Mouse (Mus musculus) neural tube, embryonic 13.5 days (tissue): ENCODE measurements around the gene Tpr. TPM values are rescaled to one million over a fixed set of nuclear protein-coding genes. Genes with fewer than 3 reads are reported as not detected.

Experiments
- ATAC-seq: fragments of 200-750 bp; cut with Nextera tagmentation; 2 replicates; pipeline ENCODE4 v1.8.0; 2017; ENCODE audit warnings: low read depth, mild to moderate bottlenecking, moderate TSS enrichment, moderate library complexity
- H3K27ac ChIP-seq: fragments of 300-500 bp; sonication (generic); replicated peaks from 2 replicates; pipeline ENCODE4 v1.5.1; 2015; ENCODE audit warnings: moderate library complexity, mild to moderate bottlenecking, inconsistent platforms
- H3K27me3 ChIP-seq: fragments of 300-500 bp; sonication (generic); 2 replicates; pipeline ENCODE4 v1.6.1; 2015; ENCODE audit warnings: mild to moderate bottlenecking, inconsistent platforms
- H3K36me3 ChIP-seq: fragments of 300-500 bp; sonication (generic); 2 replicates; pipeline ENCODE4 v1.6.1; 2015; ENCODE audit warnings: mild to moderate bottlenecking, inconsistent platforms
- H3K4me1 ChIP-seq: fragments of 300-500 bp; sonication (generic); replicated peaks from 2 replicates; pipeline ENCODE4 v1.6.1; 2015; ENCODE audit warnings: inconsistent platforms
- H3K4me2 ChIP-seq: fragments of 300-500 bp; sonication (generic); 2 replicates; pipeline ENCODE4 v1.6.1; 2015; ENCODE audit warnings: inconsistent platforms, mild to moderate bottlenecking, moderate library complexity
- H3K4me3 ChIP-seq: fragments of 300-500 bp; sonication (generic); 2 replicates; pipeline ENCODE4 v1.5.1; 2015; ENCODE audit warnings: mild to moderate bottlenecking, inconsistent platforms
- H3K9ac ChIP-seq: fragments of 300-500 bp; sonication (generic); 2 replicates; pipeline ENCODE4 v1.6.1; 2015; ENCODE audit warnings: moderate library complexity, mild to moderate bottlenecking, inconsistent platforms
- H3K9me3 ChIP-seq: fragments of 300-500 bp; sonication (generic); 2 replicates; pipeline ENCODE4 v1.6.1; 2016; ENCODE audit warnings: inconsistent platforms
- WGBS: fragments of 180-500 bp; shearing (Covaris S2); methylation state at CpG from one replicate; pipeline ENCODE4 v1.1.7; 2015; 5-methylcytosine and 5-hydroxymethylcytosine counted together
- polyA plus RNA-seq: library from polyadenylated mRNA; unstranded; fragments of >200 nt; fragmentation: Nextera tagmentation; extraction: Ambion mirVana; gene quantifications from 2 replicates; pipeline ENCODE4 v1.2.1, GENCODE M21; 2015

Tpr gene
- polyA plus RNA-seq: 132 and 147 TPM in 2 replicates

DNA sequence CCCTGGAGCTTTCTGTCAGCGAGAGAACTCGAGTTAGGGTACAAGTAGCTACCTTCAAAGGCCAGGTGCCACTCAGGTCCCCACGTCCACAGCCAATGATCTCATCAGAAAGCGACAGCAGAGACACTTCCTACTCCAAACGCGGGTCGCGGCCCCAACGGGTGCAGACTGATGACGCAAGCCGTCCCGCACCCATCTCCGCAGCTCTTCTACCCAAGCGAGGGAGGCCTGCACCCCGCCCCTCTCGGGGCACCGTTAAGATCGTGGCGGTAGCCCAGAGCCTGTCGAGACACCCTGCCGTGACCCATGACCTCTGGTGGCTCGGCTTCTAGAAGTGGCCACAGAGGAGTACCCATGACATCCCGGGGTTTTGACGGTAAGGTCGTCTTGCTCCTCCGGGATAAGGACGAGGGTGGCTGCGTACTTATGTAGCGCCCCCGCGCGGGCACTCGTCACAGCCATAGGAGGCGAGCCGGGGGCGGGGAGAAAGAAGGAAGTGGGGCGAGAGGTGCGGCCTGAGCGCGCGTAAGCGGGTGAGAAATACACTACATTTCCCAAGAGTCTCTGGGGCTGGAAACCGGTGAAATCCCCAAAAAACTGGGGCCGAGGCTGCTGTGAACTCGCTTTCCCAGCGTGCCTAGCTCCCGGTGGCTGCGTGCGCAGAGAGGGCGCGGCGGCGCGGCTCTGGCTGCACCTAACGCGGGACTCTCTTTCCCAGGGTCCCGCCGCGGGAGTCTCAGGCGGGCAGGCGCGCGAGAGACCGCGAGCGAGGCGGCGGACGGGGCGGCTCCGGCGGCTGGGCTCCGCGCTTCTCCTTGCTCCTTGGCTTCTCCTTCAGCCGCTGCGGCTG lies at the start of gene Tpr, which contains the start of gene Odr4:
Gene Tpr (plus strand): TSS at position 201 of the 850 bp plus-strand sequence.
Gene Odr4 (minus strand): TSS at position 443 of the 850 bp plus-strand sequence.
- H3K36me3 ChIP-seq: peaks cover 43% of the 10 kb centered on the region
- peak within 1 kb of the TSS; percentile 91 for H3K27ac ChIP-seq
- H3K4me1 ChIP-seq: peaks cover 11% of the 10 kb centered on the region
- ATAC-seq: peak; percentile 98
- peak within 1 kb of the TSS; percentile 68 for H3K4me2 ChIP-seq
- H3K27me3 ChIP-seq: no peaks in the 10 kb centered on the region
- H3K9me3 ChIP-seq: no peaks in the 10 kb centered on the region
- H3K9ac ChIP-seq: peak within 1 kb of the TSS; percentile 85
- peak within 1 kb of the TSS; percentile 79 for H3K4me3 ChIP-seq
- under 1% methylated on average over 76 of the region's 76 CpGs for WGBS

- Histone ChIP-seq H3K36me3 (peaks cover 40% of the 10 kb centered on the region), H3K4me3 (no peak overlapping the region), H3K4me1 (no peaks in the 10 kb centered on the region), H3K27ac (no peak overlapping the region), H3K9ac (no peak overlapping the region), H3K27me3 (no peaks in the 10 kb centered on the region), H3K9me3 (no peaks in the 10 kb centered on the region), H3K4me2 (no peak overlapping the region)
- 90% methylated on average over 1 of the region's 1 CpGs for WGBS
- ATAC-seq: no peak
Measured at GRCm38 (mm10) chr1:150360864-150361263, 31.8 kb upstream of the Tpr start.

GRCm38 (mm10) chr1:150372895-150373294 lies 19.7 kb upstream of the Tpr start:
- H3K4me3 ChIP-seq: no peak overlapping the region
- no peaks in the 10 kb centered on the region for H3K9me3 ChIP-seq
- no peak overlapping the region for H3K27ac ChIP-seq
- H3K4me1 ChIP-seq: no peaks in the 10 kb centered on the region
- peaks cover 20% of the 10 kb centered on the region for H3K36me3 ChIP-seq
- ATAC-seq: no peak
- no peaks in the 10 kb centered on the region for H3K27me3 ChIP-seq
- H3K9ac ChIP-seq: no peak overlapping the region
- no peak overlapping the region for H3K4me2 ChIP-seq
- 90% methylated on average over 3 of the region's 3 CpGs for WGBS

DNA sequence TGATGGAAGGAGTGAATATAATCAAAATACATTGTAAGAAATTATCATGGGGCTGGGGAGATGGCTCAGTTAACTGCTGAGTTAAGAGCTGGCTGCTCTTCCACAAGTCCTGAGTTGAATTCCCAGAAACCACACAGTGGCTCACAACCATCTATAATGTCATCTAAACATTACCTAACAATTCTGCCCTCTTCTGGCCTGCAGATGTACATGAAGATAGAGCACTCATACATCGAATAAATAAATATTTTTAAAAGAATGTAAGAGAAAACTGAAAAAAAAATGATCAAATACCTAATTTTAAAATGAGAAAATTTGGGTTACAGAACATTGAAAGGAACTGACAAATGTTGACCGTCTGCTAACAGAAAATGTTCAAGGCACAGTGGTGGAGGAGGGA lies 18.4 kb upstream of the Tpr start:
- no peaks in the 10 kb centered on the region for H3K9me3 ChIP-seq
- no peak overlapping the region for H3K4me3 ChIP-seq
- H3K9ac ChIP-seq: no peak overlapping the region
- no peaks in the 10 kb centered on the region for H3K4me1 ChIP-seq
- 92% methylated on average over 2 of the region's 2 CpGs for WGBS
- H3K27me3 ChIP-seq: no peaks in the 10 kb centered on the region
- H3K27ac ChIP-seq: no peak overlapping the region
- no peak for ATAC-seq
- H3K36me3 ChIP-seq: peaks cover 19% of the 10 kb centered on the region
- no peak overlapping the region for H3K4me2 ChIP-seq

GRCm38 (mm10) chr1:150384138-150384537 lies 8.5 kb upstream of the Tpr start:
- H3K4me3 ChIP-seq: no peak overlapping the region
- H3K4me2 ChIP-seq: no peak overlapping the region
- H3K27me3 ChIP-seq: no peaks in the 10 kb centered on the region
- H3K27ac ChIP-seq: no peak overlapping the region
- no peaks in the 10 kb centered on the region for H3K4me1 ChIP-seq
- WGBS: 96% methylated on average over 4 of the region's 4 CpGs
- no peaks in the 10 kb centered on the region for H3K9me3 ChIP-seq
- H3K9ac ChIP-seq: no peak overlapping the region
- no peak for ATAC-seq
- peaks cover 51% of the 10 kb centered on the region for H3K36me3 ChIP-seq

DNA sequence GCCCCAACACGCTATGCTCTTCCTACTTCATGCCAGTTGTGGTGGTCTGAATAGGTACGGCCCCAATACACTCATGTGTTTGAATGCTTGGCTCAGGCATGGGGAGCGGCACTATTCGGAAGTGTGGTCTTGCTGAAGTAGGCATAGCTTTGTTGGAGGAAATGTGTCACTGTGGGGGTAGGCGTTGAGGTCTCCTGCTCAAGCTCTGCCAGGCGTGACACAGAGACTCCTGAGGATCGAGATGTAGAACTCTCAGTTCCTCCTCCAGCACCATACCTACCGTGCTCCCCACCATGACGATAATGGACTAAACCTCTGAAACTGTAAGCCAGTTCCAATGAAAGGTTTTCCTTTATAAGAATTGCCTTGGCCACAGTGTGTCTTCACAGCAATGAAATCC lies 5.1 kb upstream of the Tpr start:
- Histone ChIP-seq H3K9me3 (no peaks in the 10 kb centered on the region), H3K4me1 (peaks cover 5% of the 10 kb centered on the region), H3K36me3 (peaks cover 48% of the 10 kb centered on the region), H3K27ac (no peak overlapping the region), H3K9ac (no peak overlapping the region), H3K27me3 (no peaks in the 10 kb centered on the region), H3K4me2 (no peak overlapping the region), H3K4me3 (no peak overlapping the region)
- no peak for ATAC-seq
- 96% methylated on average over 9 of the region's 9 CpGs for WGBS

GRCm38 (mm10) chr1:150389390-150390129 lies 3.1 kb upstream of the Tpr start:
- Histone ChIP-seq H3K4me3 (no peak overlapping the region), H3K36me3 (peaks cover 39% of the 10 kb centered on the region), H3K27me3 (no peaks in the 10 kb centered on the region), H3K27ac (no peak overlapping the region), H3K9ac (no peak overlapping the region), H3K4me2 (no peak overlapping the region), H3K9me3 (no peaks in the 10 kb centered on the region), H3K4me1 (peaks cover 11% of the 10 kb centered on the region)
- ATAC-seq: no peak
- WGBS: 92% methylated on average over 6 of the region's 6 CpGs

GRCm38 (mm10) chr1:150391931-150392637 lies 554 bp upstream of the Tpr start:
- Histone ChIP-seq H3K27ac (peak overlapping the region; percentile 91), H3K36me3 (peaks cover 42% of the 10 kb centered on the region), H3K4me1 (peaks cover 11% of the 10 kb centered on the region), H3K4me3 (peak overlapping the region; percentile 79), H3K9ac (peak overlapping the region; percentile 69), H3K4me2 (peak overlapping the region; percentile 61), H3K27me3 (no peaks in the 10 kb centered on the region), H3K9me3 (no peaks in the 10 kb centered on the region)
- ATAC-seq: peak; percentile 36
- 27% methylated on average over 11 of the region's 11 CpGs for WGBS

- under 1% methylated on average over 27 of the region's 27 CpGs for WGBS
Measured at GRCm38 (mm10) chr1:150393488-150393852, 832 bp downstream of the Tpr start.

DNA sequence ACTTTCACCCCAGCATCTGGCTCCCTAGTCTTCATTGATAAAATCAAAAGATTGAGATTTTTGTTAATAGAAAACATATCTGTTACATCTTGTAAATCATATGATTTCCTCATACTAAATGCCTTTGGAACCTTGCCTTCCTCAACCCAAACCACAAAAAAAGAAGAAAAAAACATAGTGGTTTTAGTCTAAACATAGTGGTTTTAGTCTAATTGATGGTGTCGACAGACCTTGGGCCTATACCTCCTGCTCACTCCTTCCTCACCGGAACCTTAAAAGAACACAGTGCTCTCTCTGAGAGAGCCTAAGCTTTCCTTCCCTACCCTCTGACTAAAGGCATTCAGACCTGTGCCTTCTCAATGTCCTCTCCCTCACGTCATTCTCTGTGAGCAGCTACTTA lies 3.4 kb downstream of the Tpr start:
- Histone ChIP-seq H3K27me3 (no peaks in the 10 kb centered on the region), H3K4me2 (no peak overlapping the region), H3K9me3 (no peaks in the 10 kb centered on the region), H3K9ac (no peak overlapping the region), H3K4me3 (no peak overlapping the region), H3K36me3 (peaks cover 40% of the 10 kb centered on the region), H3K27ac (no peak overlapping the region), H3K4me1 (peaks cover 11% of the 10 kb centered on the region)
- no peak for ATAC-seq
- WGBS: 90% methylated on average over 3 of the region's 3 CpGs

More at GRCm38 (mm10) chr1:150393488-150393852, 832 bp downstream of the Tpr start:
- Histone ChIP-seq H3K36me3 (peaks cover 39% of the 10 kb centered on the region), H3K9me3 (no peaks in the 10 kb centered on the region), H3K4me3 (peak overlapping the region; percentile 79), H3K9ac (peak overlapping the region; percentile 85), H3K27ac (peak overlapping the region; percentile 91), H3K4me2 (peak overlapping the region; percentile 68), H3K4me1 (peaks cover 11% of the 10 kb centered on the region), H3K27me3 (no peaks in the 10 kb centered on the region)
- peak; percentile 53 for ATAC-seq

DNA sequence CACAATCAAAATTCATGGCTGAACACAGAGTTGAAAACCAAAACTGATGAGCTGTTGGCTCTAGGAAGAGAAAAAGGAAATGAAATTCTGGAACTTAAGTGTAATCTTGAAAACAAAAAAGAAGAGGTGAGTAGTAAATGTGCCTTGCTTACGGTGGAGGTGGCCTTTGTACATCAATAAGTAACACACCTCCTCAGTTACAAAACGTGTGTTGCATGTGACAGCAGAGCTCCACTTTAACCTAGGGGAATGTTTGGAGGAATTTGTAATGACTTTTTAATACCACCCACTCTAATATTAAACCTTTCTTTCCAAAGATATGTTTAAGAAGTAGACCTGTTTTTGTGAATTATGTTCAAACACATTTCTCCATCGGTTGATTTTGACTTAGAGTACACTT lies 11.3 kb downstream of the Tpr start:
- no peak for ATAC-seq
- H3K9me3 ChIP-seq: no peaks in the 10 kb centered on the region
- no peak overlapping the region for H3K9ac ChIP-seq
- no peak overlapping the region for H3K27ac ChIP-seq
- peaks cover 59% of the 10 kb centered on the region for H3K36me3 ChIP-seq
- WGBS: 92% methylated on average over 3 of the region's 3 CpGs
- H3K4me3 ChIP-seq: no peak overlapping the region
- no peaks in the 10 kb centered on the region for H3K4me1 ChIP-seq
- no peaks in the 10 kb centered on the region for H3K27me3 ChIP-seq
- H3K4me2 ChIP-seq: no peak overlapping the region

DNA sequence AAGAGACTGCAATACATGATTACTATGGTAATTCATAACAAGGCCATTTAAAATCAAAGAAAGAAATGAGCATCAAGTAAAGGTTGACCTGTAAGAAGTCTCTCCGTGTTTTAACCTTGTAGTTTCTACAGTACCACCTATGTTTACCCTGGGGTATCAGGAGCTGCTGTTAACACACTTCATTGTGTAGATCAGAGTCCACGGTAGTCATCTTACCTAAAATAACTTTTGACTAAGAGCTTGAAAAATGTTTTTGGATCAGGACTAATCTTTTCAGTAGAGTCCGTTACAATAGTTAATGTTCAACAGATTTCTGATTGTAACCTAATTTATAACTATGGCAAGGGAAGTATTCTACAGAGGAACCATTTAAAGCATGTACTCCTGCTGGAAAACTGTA lies 11.9 kb downstream of the Tpr start:
- Histone ChIP-seq H3K4me1 (no peaks in the 10 kb centered on the region), H3K27me3 (no peaks in the 10 kb centered on the region), H3K9me3 (no peaks in the 10 kb centered on the region), H3K4me3 (no peak overlapping the region), H3K9ac (no peak overlapping the region), H3K27ac (no peak overlapping the region), H3K36me3 (peaks cover 59% of the 10 kb centered on the region), H3K4me2 (no peak overlapping the region)
- WGBS: 94% methylated on average over 3 of the region's 3 CpGs
- no peak for ATAC-seq
